Mouse (Mus musculus) left cerebral cortex, postnatal 4 days (tissue): Measurements from ENCODE around the gene Tmem17. TPM values are rescaled to one million over a fixed set of nuclear protein-coding genes. Genes with fewer than 3 reads are reported as not detected.

Experiments
- DNase-seq: peaks from one replicate; pipeline ENCODE4 v3.0.0-alpha.2; 2022
- intact Hi-C: fragments of 180-260 bp; cut with DNase I; formaldehyde crosslinking; loops from one replicate; pipeline ENCODE4 v1.15.1; 2025
- total RNA-seq, 2 experiments: library from RNA; stranded (reverse); gene quantifications; 2 replicates each; pipeline ENCODE4 v1.2.3; 2021

Gene Tmem17
- total RNA-seq, result 1 to 10 TPM; 7.8 to 9.0 TPM

GRCm38 (mm10) chr11:22512038-22513001 is at the start of gene Tmem17:
Tmem17 (plus strand) TSS chr11:22512088.
- intact Hi-C loops, result loop anchor here (5.0 to 10.0 kb wide), 4 partner anchors 102 to 520 kb away; no protein-coding TSS in a partner anchor
- peak; percentile 89 for DNase-seq

GRCm38 (mm10) chr11:22479836-22480619 is 31.9 kb upstream of the Tmem17 start:
- intact Hi-C loops, result no loop called here
- no peak for DNase-seq

- peak; percentile 23 for DNase-seq
- intact Hi-C loops, result no loop called here
Measured at GRCm38 (mm10) chr11:22481639-22482361, 30.1 kb upstream of the Tmem17 start.

- intact Hi-C loops, result no loop called here
- no peak for DNase-seq
Measured at GRCm38 (mm10) chr11:22482362-22482760, 29.5 kb upstream of the Tmem17 start.

GRCm38 (mm10) chr11:22493694-22494319 is 18.1 kb upstream of the Tmem17 start:
- intact Hi-C loops, result no loop called here

GRCm38 (mm10) chr11:22494941-22495340 is 16.9 kb upstream of the Tmem17 start:
- no peak for DNase-seq
- intact Hi-C loops, result no loop called here

More at GRCm38 (mm10) chr11:22493694-22494319, 18.1 kb upstream of the Tmem17 start:
- no peak for DNase-seq

GRCm38 (mm10) chr11:22499396-22499795 is 12.5 kb upstream of the Tmem17 start:
- intact Hi-C loops, result no loop called here

GRCm38 (mm10) chr11:22499886-22500285 is 12.0 kb upstream of the Tmem17 start:
- DNase-seq, result no peak
- intact Hi-C loops, result no loop called here

More at GRCm38 (mm10) chr11:22499396-22499795, 12.5 kb upstream of the Tmem17 start:
- peak; percentile 13 for DNase-seq

GRCm38 (mm10) chr11:22500771-22501566 is 10.9 kb upstream of the Tmem17 start:
- DNase-seq, result no peak
- intact Hi-C loops, result no loop called here

- intact Hi-C loops, result loop anchor here (5.0 to 10.0 kb wide), 4 partner anchors 102 to 521 kb away; no protein-coding TSS in a partner anchor
- DNase-seq, result no peak
Measured at GRCm38 (mm10) chr11:22513075-22513474, 1.2 kb downstream of the Tmem17 start.

GRCm38 (mm10) chr11:22515061-22515460 is 3.2 kb downstream of the Tmem17 start:
- no peak for DNase-seq
- intact Hi-C loops, result loop anchor here (10.0 kb wide), 2 partner anchors 100 to 280 kb away; no protein-coding TSS in a partner anchor

- intact Hi-C loops, result loop anchor here (10.0 kb wide), 2 partner anchors 96 to 284 kb away; no protein-coding TSS in a partner anchor
- DNase-seq, result no peak
Measured at GRCm38 (mm10) chr11:22518445-22518844, 6.6 kb downstream of the Tmem17 start.

- intact Hi-C loops, result no loop called here
- no peak for DNase-seq
Measured at GRCm38 (mm10) chr11:22520251-22520650, 8.4 kb downstream of the Tmem17 start.

- intact Hi-C loops, result no loop called here
- DNase-seq, result no peak
Measured at GRCm38 (mm10) chr11:22524606-22525005, 12.7 kb downstream of the Tmem17 start.

GRCm38 (mm10) chr11:22540600-22540999 is 28.7 kb downstream of the Tmem17 start:
- intact Hi-C loops, result no loop called here
- no peak for DNase-seq

GRCm38 (mm10) chr11:22560061-22560460 is 48.2 kb downstream of the Tmem17 start:
- DNase-seq, result no peak
- intact Hi-C loops, result no loop called here

GRCm38 (mm10) chr11:22560503-22561328 is 48.8 kb downstream of the Tmem17 start:
- intact Hi-C loops, result no loop called here
- DNase-seq, result peak; percentile 84

- intact Hi-C loops, result no loop called here
- DNase-seq, result no peak
Measured at GRCm38 (mm10) chr11:22561329-22561592, 49.4 kb downstream of the Tmem17 start.
